Mouse (Mus musculus) thymus, postnatal 36 days (tissue): ENCODE results near the gene Rhpn2.

Experiments
- DNase-seq, 2 experiments: peaks; one replicate each; pipeline ENCODE4 v3.0.0; 2022; ENCODE audit warnings: mixed read lengths in 2 of 2

The Rhpn2 gene

DNA sequence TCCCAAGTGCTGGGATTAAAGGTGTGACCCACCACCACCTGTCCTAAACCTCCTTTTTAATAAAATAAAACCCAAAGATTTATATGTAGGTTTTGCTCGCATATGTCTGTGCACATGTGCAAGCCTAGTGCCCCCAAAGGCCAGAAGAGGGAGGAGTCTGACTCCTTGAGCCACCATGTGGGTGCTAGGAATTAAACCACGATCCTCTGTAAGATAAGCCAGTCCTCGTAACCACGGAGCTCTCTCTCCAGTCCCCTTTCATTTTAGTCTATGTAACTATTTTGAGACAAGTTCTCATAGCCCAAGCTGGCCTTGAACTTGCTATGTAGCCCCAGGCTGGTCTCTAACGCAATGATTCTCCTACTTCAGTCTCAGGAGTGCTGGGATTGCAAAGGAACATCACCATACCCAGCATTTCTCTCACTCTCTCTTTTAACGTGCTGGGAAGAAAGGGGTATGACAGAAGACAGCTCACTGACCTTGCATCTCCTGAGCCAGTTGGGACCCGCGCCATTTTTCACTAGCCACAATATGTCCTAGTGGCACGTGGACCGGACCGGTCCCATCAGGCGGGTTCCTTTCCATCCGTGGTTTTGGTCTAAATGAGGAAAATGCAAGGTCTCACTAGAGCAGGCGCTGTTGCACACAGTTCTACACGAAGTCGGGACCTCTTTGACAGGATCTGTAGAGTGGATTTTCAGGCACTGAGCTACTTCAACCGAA lies 61.9 kb downstream of the Rhpn2 start:
- no peak for DNase-seq

DNA sequence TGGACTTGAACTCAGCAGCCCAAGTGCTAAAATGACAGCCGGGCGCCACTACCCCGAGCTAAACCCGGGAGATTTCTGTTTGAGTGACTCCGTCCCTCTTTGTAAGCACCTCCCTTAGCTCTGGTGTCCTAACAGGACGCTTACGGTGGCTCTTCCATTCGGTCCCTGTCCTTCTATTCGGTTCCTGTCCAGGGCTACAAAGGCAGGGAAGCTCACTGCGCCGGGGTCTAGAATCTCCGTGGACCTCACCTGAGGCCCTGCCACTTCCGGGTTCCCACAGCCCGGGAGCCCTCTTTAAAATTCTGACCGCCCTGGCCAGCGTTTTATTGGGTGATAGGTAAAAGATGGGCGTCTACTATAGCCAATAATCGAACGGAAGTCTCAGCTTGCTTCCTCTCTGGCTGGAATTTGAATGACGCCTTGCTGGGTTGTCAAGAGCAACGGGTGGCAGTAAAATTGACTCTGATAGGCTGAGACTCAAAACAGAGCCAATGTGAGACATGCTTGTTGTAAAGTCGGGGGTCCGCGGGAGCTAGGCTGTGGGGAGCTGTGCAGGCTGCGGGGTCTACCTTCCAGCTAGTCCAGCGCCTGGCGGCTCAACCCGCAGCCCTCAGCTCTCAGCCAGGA lies 62.7 kb downstream of the Rhpn2 start, which contains the start of the genes Faap24 and Cep89:
TSS of gene Faap24 (minus strand) at position 295 of the 627 bp plus-strand sequence.
TSS of gene Cep89 (plus strand) at position 494 of the 627 bp plus-strand sequence.
- DNase-seq = peak; percentile 92 to 93

DNA sequence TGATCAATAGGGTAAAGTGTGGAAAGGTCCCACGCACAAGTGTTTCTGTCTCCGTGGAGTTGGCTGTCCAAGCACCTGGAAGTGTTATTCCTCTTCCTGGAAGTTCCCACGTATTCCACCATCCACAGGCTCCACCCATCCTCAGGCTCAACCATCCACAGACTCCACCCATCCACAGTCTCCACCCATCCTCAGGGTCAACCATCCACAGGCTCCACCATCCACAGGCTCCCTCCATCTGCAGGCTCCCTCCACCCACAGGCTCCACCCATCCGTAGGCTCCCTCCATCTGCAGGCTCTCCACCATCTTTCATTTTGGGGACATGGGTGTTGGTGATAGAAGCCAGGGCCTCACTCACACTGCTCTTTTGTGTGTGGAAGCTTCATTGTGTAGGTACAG lies 67.2 kb downstream of the Rhpn2 start:
- DNase-seq = no peak

DNA sequence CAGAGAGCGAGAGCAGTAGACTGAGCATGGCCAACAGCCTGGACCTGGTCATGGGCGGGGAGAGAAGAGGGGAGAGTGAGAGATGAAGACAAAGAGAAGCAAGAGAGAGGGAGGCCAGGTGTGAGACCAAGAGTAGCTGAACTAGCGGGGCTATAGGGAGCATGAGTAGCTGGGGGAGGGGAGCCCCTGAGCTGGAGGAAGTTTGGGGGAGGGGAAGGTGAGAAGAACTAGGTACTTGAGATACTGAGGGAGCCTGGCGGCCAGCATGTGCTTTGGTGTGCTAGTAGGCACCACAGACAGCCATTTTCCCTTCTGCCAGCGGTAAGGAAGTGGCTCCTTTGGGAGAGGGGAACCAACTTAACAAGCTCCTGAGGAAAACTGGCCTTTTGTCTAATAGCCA lies 81.3 kb downstream of the Rhpn2 start:
- peak; percentile 36 to 65 for DNase-seq

DNA sequence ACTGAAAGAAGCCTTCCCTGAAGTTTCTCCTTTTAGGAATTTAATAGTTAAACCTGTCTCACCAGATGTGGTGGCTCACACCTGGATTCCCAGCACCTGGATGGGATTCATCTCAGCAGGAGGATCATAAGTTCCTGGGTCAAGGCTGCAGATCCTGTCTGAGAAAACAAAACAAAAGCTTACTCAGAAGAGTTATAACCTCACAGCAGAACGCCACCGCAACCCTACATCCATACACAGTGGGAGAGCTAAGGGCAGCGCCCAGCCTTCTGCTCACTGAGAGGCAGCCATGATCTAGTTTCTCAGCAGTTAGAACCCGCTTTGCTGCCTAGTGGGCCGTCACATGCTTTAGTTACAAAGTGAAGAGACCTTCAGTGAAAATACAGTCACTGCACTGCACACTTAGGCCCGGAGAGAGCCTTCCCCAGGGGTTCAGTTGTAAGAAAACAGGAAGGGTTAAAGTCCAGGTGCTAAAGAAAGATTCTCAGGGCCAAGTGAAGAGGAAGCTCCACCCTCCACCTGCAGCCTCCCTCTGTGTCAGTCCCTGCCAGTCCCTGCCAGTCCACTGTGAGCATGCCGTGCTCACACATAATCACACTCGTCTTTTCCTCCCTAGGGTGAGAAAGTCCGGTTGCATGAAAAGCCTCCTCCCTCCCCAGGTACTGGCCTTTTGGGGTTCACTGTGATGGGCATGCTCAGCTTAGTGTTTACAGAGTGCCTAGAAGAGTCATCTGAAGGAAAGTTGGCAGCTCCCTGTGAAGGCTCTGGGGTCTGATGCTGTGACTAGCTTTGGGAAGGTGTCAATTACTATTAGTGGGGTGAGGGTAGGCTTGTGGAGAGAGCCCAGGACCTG lies 82.1 kb downstream of the Rhpn2 start:
- DNase-seq = no peak

DNA sequence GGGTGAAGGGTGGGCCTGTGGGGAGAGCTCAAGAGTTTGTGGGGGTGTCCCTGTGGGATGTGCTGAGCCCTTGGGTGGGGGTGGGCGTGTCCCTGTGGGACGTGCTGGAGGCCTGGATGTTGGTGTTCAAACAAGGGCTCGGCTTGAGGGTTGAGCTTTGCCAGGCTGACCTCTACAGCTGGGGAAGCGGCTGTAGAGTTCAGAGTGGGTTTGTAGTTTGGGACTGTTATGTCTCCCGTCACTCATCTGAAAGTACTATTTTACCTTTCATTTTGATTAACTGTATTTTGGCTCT lies 82.6 kb downstream of the Rhpn2 start:
- DNase-seq = no peak

DNA sequence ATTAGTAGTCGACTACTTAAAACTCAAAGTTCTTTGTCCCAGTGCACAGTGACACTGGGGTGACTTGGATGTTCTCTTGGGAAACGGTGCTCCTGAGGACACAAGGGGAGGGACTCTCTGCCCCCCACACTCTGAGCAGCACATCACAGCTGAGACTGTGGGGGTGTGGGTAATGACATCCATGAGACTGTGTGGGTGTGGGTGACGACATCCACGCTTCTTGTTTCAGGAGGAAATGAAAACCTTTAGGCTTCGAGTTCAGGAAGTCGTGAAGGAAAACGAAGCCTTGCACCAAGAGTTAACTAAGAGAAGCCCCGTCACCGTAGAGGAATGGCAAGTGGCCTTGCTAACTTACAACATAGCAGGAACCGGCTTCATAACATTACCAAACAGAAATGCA lies 89.1 kb downstream of the Rhpn2 start:
- DNase-seq = no peak

DNA sequence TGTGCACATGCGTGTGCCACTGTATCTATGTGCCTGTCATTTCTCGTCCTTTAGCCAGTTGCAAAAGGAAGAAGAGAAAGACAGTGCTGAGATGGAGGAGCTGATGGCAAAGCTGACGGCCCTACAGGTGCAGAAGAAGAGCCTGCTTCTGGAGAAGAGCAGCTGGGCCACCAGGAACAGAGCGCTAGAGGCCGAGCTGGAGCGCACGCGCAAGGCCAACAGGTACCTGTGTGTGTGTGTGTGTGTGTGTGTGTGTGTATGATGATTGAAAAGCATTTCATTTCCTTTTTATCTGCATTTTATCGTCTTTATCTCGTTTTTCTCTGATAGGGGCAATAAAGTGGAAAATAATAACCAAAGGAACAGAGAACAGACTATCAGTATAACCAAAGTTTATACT lies 94.2 kb downstream of the Rhpn2 start:
- no peak for DNase-seq

DNA sequence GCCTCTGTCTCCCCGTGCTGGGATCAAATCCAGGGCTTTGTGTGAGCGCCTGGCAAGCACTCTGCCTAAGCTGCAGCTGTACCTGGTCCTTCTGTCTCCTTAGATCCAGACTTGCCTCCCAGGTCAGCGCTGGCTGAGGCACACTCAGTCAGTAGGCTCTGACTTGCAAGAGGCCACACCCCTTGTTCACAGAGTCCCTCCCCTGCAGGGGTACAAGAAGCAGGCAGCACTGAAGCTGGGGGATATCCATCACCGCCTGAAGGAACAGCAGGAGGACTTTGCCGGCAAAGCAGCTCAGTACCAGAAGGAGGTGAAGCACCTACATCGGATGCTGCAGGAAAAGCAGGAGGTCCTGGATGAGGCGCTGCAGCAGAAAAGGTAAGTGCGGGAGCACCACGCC lies 101.3 kb downstream of the Rhpn2 start:
- no peak for DNase-seq
